Mouse (Mus musculus): ENCODE measurements around the gene Hist1h1a. TPM values are rescaled to one million over a fixed set of nuclear protein-coding genes. Genes with fewer than 3 reads are reported as not detected.
"Not testable (repeated sequence)": the region's sequence is repeated elsewhere in the genome, so short reads cannot be mapped to it uniquely, and the experiment has no call there.

The Hist1h1a gene
- polyA plus RNA-seq, 1 experiment = 4.3 TPM

DNA sequence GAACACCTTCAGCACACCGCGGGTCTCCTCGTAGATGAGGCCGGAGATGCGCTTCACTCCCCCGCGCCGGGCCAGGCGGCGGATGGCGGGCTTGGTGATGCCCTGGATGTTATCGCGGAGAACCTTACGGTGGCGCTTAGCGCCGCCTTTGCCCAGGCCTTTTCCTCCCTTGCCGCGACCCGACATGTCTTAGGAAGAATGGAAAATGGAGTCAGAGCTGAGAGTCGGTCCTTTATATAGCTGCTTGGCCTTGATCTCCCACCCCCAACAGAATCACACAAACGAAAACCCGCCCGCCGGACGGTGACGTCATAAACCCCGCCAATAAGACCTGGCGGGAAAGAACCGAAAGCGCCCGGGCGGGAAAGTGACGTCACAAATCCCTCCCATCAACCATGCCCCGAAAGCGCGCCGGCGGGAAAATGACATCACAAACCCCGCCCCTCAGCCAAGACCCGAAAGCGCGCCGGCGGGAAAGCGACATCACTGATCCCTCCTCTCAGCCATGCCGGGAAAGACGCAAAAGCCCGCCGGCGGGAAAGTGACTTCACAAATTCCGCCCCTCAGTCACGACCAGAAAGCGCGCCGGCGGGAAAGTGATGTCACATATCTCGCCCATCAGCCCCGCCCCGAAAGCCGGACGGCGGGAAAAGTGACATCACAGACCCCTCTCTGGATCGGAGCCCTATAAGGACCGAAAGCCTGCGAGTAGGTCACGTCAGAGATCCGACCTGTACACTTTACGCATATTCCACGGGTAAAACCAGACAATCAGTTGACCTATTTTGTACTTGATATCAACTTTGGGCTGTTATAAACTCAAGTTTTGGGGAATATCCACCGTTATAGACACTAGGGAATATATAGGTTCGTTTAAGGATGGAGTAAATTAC, 2.2 kb upstream of the Hist1h1a start, which contains the start of gene Hist1h4a:
TSS of gene Hist1h4a (minus strand) at position 259 of the 893 bp plus-strand sequence.
- Histone ChIP-seq H3K4me3 (ENCODE audit: control insufficient read depth, low read depth, low read length) (peak within 1 kb of the TSS; percentile 85), H3K4me1 (ENCODE audit: control insufficient read depth, insufficient read depth, low read length) (peaks cover 11% of the 10 kb centered on the region), H3K27ac (ENCODE audit: control insufficient read depth, insufficient read depth, low read depth, low read length) (peak within 1 kb of the TSS; percentile 91), H3K27me3 (ENCODE audit: control insufficient read depth, insufficient read depth, low read length) (no peaks in the 10 kb centered on the region), H3K36me3 (ENCODE audit: control insufficient read depth, insufficient read depth, low read length) (no peaks in the 10 kb centered on the region)
- peak; percentile 51; the same call in 1 of the 2 replicates for TF ChIP-seq POLR2A (IDR thresholded peaks at IDR 0.05; ENCODE audit: control insufficient read depth, low read depth, low read length)
- no peak for TF ChIP-seq CTCF (IDR thresholded peaks at IDR 0.05; ENCODE audit: control insufficient read depth, insufficient read depth, insufficient replicate concordance, low read depth, low read length)

DNA sequence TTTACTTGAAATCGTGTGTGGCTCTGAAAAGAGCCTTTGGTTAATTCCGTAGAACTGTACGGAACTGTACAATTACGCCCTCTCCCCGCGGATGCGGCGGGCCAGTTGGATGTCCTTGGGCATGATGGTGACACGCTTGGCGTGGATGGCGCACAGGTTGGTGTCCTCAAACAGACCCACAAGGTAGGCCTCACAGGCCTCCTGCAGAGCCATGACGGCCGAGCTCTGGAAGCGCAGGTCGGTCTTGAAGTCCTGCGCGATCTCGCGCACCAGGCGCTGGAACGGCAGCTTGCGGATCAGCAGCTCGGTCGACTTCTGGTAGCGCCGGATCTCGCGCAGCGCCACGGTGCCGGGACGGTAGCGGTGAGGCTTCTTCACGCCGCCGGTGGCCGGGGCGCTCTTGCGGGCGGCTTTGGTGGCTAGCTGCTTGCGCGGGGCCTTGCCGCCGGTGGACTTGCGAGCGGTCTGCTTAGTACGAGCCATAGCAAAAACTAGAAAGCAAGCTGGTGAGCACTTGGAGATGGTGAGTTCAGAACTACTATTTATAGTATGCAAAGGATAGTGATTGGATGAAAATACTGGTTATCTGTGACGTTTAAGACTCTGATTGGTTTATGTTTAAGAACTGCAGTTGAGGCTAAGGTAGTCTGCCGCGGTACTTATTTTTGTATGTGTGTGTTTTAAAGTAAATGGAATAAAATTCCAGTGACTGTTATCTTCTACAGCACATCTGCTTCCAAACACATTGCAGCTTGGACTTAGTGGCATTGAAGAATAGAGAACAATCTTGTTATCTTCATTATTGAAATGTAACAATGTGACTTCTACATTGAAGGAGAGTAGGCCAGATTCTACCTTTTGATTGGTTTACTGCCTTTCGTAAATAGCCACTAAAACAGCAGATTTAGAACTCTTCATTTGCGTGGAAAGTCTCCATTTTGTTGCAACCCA, 1.3 kb upstream of the Hist1h1a start, which contains the start of gene Hist1h3a:
TSS of gene Hist1h3a (minus strand) at position 516 of the 951 bp plus-strand sequence.
- peaks cover 11% of the 10 kb centered on the region for H3K4me1 ChIP-seq (ENCODE audit: control insufficient read depth, insufficient read depth, low read length)
- H3K27ac ChIP-seq (ENCODE audit: control insufficient read depth, insufficient read depth, low read depth, low read length) = peak within 1 kb of the TSS; percentile 75

DNA sequence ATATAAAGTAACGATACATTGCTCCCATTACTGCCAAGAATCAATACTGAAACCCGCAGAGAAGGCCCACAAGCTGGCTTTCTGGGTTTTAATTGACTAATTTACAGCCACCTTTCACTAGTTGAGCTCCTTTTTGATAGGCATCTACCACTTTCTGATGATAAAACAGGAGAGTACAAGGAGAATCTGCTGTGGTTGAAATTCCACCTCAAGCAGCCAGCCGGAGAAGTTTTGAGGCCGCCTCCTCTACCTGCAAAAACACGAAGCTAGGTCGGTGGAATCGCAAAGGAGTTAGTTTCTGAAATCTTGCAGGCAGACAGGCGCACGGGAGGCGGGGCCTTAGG, 252 bp upstream of the Hist1h1a start:
- Histone ChIP-seq H3K36me3 (ENCODE audit: control insufficient read depth, insufficient read depth, low read length) (no peaks in the 10 kb centered on the region), H3K4me1 (ENCODE audit: control insufficient read depth, insufficient read depth, low read length) (peaks cover 11% of the 10 kb centered on the region), H3K27ac (ENCODE audit: control insufficient read depth, insufficient read depth, low read depth, low read length) (peak overlapping the region; percentile 30), H3K4me3 (ENCODE audit: control insufficient read depth, low read depth, low read length) (peak overlapping the region; percentile 72), H3K27me3 (ENCODE audit: control insufficient read depth, insufficient read depth, low read length) (no peaks in the 10 kb centered on the region)
- no peak for TF ChIP-seq POLR2A (IDR thresholded peaks at IDR 0.05; ENCODE audit: control insufficient read depth, low read depth, low read length)
- no peak for TF ChIP-seq CTCF (IDR thresholded peaks at IDR 0.05; ENCODE audit: control insufficient read depth, insufficient read depth, insufficient replicate concordance, low read depth, low read length)

More for the DNA sequence above, 1.3 kb upstream of the Hist1h1a start, which contains the start of gene Hist1h3a:
- H3K4me3 ChIP-seq (ENCODE audit: control insufficient read depth, low read depth, low read length) = peak within 1 kb of the TSS; percentile 85
- not testable (repeated sequence) for H3K27me3 ChIP-seq (ENCODE audit: control insufficient read depth, insufficient read depth, low read length); H3K36me3 ChIP-seq (ENCODE audit: control insufficient read depth, insufficient read depth, low read length)
- peak; percentile 77 for TF ChIP-seq POLR2A (IDR thresholded peaks at IDR 0.05; ENCODE audit: control insufficient read depth, low read depth, low read length)

DNA sequence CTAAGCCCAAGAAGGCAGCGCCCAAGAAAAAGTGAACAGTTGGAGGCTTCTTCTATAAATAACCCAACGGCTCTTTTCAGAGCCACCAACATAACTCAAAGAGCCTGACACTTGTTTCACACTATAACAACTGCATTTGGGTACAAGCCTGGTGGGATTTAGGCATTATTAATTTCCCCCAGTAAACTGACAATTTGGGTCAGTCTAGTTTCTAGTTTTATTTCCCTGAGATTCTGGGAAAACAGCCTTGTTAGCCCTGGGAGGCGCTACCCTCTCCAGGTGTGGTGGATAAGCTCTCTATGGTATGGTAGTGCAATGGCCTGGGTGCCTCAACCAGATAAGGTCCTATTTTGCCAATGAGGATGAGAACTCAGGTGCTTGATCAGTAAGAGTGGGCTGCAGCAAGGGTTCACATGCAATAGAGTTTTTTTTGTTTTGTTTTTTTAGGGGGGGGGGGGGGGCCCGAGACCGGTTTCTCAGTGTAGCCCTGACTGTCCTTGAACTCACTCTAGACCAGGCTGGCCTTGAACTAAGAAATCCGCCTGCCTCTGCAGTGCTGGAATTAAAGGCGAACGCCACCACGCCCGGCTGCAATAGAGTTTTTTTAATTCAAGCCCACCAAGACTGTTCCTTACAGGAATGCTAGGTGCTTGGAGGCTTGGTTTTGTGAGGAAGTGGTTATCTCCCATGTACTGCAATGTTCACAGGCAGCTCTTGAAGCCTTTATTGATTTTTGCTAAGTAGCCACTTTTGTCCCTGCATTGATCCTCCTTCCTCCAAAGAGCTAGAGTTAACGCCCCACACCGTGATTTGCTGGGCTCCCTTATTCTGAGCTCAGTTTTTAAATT, 1.1 kb downstream of the Hist1h1a start:
- Histone ChIP-seq H3K27me3 (ENCODE audit: control insufficient read depth, insufficient read depth, low read length) (no peaks in the 10 kb centered on the region), H3K4me1 (ENCODE audit: control insufficient read depth, insufficient read depth, low read length) (peaks cover 9% of the 10 kb centered on the region), H3K36me3 (ENCODE audit: control insufficient read depth, insufficient read depth, low read length) (no peaks in the 10 kb centered on the region), H3K27ac (ENCODE audit: control insufficient read depth, insufficient read depth, low read depth, low read length) (peak overlapping the region; percentile 69), H3K4me3 (ENCODE audit: control insufficient read depth, low read depth, low read length) (peak overlapping the region; percentile 72)
- TF ChIP-seq CTCF (IDR thresholded peaks at IDR 0.05; ENCODE audit: control insufficient read depth, insufficient read depth, insufficient replicate concordance, low read depth, low read length) (no peak), POLR2A (IDR thresholded peaks at IDR 0.05; ENCODE audit: control insufficient read depth, low read depth, low read length) (no peak)

DNA sequence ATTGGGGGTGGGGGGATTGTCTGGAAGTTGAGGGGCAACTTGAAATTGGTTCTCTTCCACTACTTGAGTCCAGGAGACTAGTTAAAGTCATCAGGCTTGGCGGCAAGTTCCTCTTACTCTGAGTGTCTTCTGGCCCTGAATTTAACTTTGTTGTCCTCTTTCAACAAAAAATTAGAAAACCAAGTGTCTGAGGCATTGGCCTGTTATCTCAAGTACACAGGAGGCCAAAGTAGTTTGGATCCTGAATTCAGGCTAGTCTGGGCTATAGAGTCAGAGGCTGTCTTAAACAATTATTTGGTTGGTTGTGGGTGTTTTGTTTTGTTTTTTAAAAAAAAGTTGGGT, 1.7 kb downstream of the Hist1h1a start:
- TF ChIP-seq POLR2A (IDR thresholded peaks at IDR 0.05; ENCODE audit: control insufficient read depth, low read depth, low read length) (no peak), CTCF (IDR thresholded peaks at IDR 0.05; ENCODE audit: control insufficient read depth, insufficient read depth, insufficient replicate concordance, low read depth, low read length) (no peak)
- Histone ChIP-seq H3K4me3 (ENCODE audit: control insufficient read depth, low read depth, low read length) (no peak overlapping the region), H3K36me3 (ENCODE audit: control insufficient read depth, insufficient read depth, low read length) (no peaks in the 10 kb centered on the region), H3K27me3 (ENCODE audit: control insufficient read depth, insufficient read depth, low read length) (no peaks in the 10 kb centered on the region), H3K27ac (ENCODE audit: control insufficient read depth, insufficient read depth, low read depth, low read length) (peak overlapping the region; percentile 50; the same call in 1 of the 2 replicates), H3K4me1 (ENCODE audit: control insufficient read depth, insufficient read depth, low read length) (peaks cover 9% of the 10 kb centered on the region)

DNA sequence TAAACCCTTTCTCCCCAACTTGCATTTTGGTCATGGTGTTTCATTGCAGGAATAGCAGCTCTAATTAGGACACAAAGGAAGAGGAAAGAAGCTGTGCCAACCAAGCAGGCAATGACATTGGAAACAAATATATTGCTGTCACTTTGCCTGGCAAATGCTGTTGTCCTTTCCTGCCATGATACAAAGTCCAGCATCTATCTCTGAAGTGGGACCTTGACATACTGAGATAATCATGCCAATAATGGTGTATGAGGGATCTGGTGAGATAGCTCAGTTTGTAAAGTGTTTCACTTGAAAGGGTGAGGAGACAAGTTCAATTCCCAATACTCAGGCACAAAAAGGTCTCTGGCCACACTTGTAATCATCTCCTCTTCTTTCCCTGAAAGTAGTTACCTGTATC, 3.3 kb downstream of the Hist1h1a start:
- Histone ChIP-seq H3K36me3 (ENCODE audit: control insufficient read depth, insufficient read depth, low read length) (no peaks in the 10 kb centered on the region), H3K27me3 (ENCODE audit: control insufficient read depth, insufficient read depth, low read length) (no peaks in the 10 kb centered on the region), H3K4me1 (ENCODE audit: control insufficient read depth, insufficient read depth, low read length) (peaks cover 9% of the 10 kb centered on the region), H3K4me3 (ENCODE audit: control insufficient read depth, low read depth, low read length) (no peak overlapping the region), H3K27ac (ENCODE audit: control insufficient read depth, insufficient read depth, low read depth, low read length) (no peak overlapping the region)
- TF ChIP-seq CTCF (IDR thresholded peaks at IDR 0.05; ENCODE audit: control insufficient read depth, insufficient read depth, insufficient replicate concordance, low read depth, low read length) = no peak
- TF ChIP-seq POLR2A (IDR thresholded peaks at IDR 0.05; ENCODE audit: control insufficient read depth, low read depth, low read length) = no peak

Measured in testis, adult 2 months (tissue).